ENCODE assay signal across 10 mouse cellular contexts in genomic region chr2:36215203-36215739, GRCm38 (mm10).
"Had no signal": no experiment of that assay in that cellular context is flagged by ENCODE, and none has a peak within 500 bp of the region (broad histone marks: within the 10 kb centered on the region; RNA-seq: fewer than 3 reads in every experiment).

No protein-coding gene starts in this region.

- H3K36me3 ChIP-seq: liver, embryonic 13.5 days; liver, embryonic 15.5 days; midbrain, embryonic 13.5 days; midbrain, embryonic 15.5 days; neural tube, embryonic 12.5 days had no signal

- H3K4me3 ChIP-seq: liver, embryonic 13.5 days; liver, embryonic 15.5 days; midbrain, embryonic 13.5 days; midbrain, embryonic 15.5 days; neural tube, embryonic 12.5 days had no signal

- H3K9ac ChIP-seq: liver, embryonic 13.5 days; liver, embryonic 15.5 days; liver, postnatal 0 days; midbrain, embryonic 13.5 days; midbrain, embryonic 15.5 days; neural tube, embryonic 12.5 days had no signal

- H3K27ac ChIP-seq: midbrain, embryonic 13.5 days; midbrain, embryonic 15.5 days; neural tube, embryonic 12.5 days had no signal

- H3K9me3 ChIP-seq: liver, embryonic 13.5 days; liver, embryonic 15.5 days; midbrain, embryonic 13.5 days; midbrain, embryonic 15.5 days; neural tube, embryonic 12.5 days had no signal

- H3K4me2 ChIP-seq: liver, embryonic 13.5 days; liver, embryonic 15.5 days; midbrain, embryonic 11.5 days; midbrain, embryonic 13.5 days; midbrain, embryonic 15.5 days; neural tube, embryonic 12.5 days had no signal

- ATAC-seq: midbrain, embryonic 13.5 days; midbrain, embryonic 15.5 days had no signal

- DNase-seq: liver, embryonic 13.5 days; thymus, adult 18-20 months; thymus, postnatal 14 days; thymus, postnatal 36 days had no signal
